Mouse (Mus musculus) left cerebral cortex, postnatal 25 days (tissue): Measurements from ENCODE around the gene Ulk1. TPM values are rescaled to one million over a fixed set of nuclear protein-coding genes. Genes with fewer than 3 reads are reported as not detected.
"Not testable (repeated sequence)": the region's sequence is repeated elsewhere in the genome, so short reads cannot be mapped to it uniquely, and the experiment has no call there.

Source experiments
- DNase-seq, 2 experiments: peaks; one replicate each; pipeline ENCODE4 v3.0.0; 2022; ENCODE audit warnings: low spot score in 2 of 2, mixed read lengths in 1 of 2
- intact Hi-C: fragments of 180-260 bp; cut with DNase I; formaldehyde crosslinking; loops from one replicate; pipeline ENCODE4 v1.15.1; 2025
- total RNA-seq, 2 experiments: library from RNA; stranded (reverse); gene quantifications; 2 replicates each; pipeline ENCODE4 v1.2.3; 2021

Gene Ulk1
- total RNA-seq, 2 experiments from 2014 or later, result 66.8 to 72.7 TPM

DNA sequence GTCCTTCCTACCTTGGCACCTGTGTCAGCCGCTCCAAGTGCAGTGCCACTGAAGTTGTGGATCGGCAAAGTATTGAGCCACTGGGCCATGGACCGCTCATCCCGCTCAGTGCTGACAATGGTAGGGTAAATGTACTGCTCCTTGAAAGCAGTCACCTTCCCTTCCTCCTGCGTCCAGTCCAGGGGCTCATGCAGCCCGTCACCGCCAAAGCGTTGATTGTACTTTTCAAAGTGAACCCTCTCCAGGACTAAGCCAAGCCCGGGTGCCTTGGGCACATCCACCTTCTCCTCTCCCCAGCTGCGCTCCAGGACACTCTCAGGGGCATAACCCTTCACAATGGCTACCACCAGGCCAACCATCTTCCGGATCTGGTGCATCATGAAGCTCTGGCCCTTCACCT, 35.4 kb downstream of the Ulk1 start:
- DNase-seq, result no peak
- intact Hi-C loops, result no loop called here

DNA sequence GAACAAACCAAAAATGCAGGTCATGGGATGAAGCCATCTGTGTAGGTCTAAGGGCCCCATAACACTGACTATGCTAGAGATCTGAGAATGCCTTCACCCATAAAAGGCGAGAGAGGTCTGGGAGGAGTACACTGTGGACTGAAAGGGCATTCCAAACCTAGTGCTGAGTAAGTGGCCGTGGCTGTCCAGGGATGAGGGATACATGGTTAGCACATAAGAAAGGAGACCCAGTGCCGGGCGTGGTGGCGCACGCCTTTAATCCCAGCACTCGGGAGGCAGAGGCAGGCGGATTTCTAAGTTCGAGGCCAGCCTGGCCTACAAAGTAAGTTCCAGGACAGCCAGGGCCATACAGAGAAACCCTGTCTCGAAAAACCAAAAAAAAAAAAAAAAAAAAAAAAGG, 37.0 kb downstream of the Ulk1 start:
- DNase-seq, intact Hi-C loops: not testable (repeated sequence)

DNA sequence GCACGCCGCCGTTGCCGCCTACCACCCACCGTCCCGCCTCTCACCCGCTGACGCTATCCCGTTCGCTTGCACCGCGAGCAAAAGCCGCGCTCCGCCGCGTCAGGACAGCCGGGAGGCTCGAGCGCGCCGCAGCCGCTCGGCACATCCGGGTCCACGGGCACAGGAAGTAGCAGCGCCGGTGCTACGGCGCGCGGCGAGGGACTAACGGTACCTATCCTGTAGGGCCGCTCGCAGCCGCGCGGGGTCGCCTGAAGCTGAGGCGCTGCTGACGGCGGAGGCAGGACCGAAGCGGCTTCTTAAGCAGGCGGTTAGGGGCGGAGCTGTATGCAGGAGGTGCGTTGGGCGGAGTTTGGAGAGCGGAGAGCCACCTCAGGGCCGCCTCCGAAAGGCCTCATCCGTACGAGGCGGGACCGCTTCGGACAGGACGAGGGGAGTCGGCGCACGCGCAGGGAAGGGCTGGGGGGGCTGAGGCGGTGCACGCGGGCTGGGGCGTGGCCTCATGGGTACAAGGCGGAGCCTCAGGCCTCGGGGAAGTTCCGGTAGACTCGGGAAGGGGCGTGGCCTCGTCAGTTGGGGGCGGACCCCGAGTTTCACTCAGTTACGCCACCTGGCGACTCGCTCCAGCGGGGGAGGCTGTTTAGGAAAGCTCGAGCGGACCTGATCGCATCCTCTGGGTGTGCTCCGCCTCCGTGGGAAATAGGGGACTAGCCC, 39.3 kb downstream of the Ulk1 start, which contains the start of gene Ep400:
TSS of gene Ep400 (minus strand) at position 270 of the 711 bp plus-strand sequence.
- intact Hi-C loops, result no loop called here
- DNase-seq, result peak; percentile 99 to 100

DNA sequence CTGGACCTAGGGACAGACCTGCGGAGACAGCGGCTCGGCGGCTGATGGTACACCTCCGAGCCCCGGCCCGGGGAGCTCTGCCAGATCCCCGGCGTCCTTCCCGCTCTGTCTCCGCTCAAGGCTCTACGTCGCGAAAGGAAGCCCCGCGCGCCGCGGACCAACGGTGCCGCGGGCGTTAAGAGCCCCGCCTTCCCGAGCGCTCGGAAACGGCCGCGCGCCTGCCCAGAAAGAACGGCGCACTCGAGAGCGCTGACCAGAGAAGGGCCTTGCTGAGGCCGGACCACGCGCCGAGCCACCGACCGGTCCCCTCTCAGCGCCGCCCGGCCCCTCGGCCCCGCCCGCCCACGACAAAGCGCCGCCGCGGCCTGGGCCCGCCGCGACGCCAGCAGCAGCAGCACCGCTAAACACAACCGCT, 39.9 kb downstream of the Ulk1 start:
- peak in 1 of 2 experiments; percentile 39 for DNase-seq
- intact Hi-C loops, result no loop called here

DNA sequence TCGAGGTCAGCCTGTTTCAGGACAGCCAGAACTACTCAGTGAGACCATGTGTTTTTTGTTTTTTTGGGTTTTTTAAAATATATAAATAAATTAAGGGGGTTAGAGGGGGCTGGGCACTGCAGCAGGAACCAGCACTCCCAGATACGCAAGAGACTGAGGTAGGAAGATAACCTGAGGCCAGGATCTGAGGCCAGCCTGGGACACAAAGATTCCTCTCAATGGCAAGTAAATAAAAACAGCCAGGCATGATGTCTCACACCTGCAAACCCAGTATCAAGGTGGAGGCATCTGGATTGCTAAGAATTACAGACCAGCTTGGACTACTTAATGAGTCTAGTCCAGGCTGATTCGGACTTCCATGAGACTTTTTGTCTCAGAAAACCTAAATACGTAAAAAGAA, 40.6 kb downstream of the Ulk1 start:
- no peak for DNase-seq
- intact Hi-C loops, result no loop called here

DNA sequence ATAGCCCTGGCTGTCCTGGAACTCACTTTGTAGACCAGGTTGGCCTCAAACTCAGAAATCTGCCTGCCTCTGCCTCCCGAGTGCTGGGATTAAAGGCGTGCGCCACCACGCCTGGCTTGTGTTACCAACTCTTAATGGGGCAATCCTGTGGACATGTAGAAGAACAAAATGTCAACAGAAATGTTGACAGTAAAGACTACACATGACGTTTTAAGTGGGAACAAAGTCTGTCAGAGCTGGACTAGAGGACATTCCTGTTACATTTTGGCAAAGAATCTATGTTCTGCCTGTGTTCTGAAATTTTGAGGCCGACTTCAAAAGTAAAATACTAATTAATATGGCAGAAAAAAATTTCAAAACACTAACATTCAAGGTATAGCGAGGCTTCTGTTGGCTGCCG, 46.0 kb downstream of the Ulk1 start:
- no peak for DNase-seq
- intact Hi-C loops, result no loop called here

DNA sequence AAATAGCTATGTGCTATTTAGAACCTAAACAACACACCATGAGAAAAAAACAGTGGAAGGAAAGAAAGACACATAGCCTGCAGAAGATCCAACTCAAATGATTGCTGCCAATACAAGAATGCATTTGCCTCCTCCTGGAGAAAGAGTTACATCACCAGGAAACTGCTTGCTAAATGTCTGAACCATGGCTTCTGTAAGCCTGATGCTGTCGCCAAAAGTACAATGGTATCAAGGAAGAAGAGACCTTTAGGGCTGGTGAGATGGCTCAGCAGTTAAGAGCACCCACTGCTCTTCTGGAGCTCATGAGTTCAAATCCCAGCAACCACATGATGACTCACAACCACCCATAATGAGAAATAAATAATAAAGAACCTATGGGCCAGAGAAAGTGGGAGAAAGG, 64.9 kb downstream of the Ulk1 start:
- DNase-seq, result no peak
- intact Hi-C loops, result no loop called here

DNA sequence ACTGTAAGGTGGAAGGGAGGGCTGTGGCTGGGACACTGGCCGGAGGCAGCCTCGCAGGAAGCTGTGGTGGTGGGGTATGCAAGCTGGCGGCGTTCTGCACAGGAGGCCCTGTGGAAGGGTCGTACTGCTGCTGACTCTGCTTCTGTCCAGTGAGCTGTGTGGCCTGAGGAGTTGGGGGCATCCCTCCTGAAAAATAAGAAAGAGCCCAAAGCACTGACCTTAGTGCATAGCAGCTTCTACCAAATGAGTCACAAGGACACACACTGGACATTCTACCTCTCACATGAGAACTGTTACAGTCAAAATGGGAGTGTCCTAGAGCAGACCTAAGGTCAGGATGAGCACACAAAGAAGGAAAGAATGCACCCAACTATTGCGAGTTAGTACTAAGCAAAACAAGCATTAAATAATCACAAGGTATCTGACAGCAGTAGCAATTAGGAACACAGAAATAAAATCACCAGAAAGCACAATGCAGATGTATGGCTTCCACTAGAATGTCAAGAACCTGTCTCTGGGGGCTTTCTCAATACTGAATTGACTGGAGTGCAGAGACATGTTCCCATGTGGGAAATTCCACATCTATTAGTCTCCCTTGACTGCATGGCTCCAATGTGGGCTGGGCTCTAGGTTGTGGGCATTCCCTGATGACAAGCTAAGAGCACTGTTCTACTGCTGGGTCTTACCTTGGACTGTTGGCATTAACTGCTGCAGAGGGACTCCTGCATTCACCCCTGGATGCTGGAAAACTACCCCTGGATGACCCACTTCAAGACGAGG, 70.2 kb downstream of the Ulk1 start:
- DNase-seq, result no peak

DNA sequence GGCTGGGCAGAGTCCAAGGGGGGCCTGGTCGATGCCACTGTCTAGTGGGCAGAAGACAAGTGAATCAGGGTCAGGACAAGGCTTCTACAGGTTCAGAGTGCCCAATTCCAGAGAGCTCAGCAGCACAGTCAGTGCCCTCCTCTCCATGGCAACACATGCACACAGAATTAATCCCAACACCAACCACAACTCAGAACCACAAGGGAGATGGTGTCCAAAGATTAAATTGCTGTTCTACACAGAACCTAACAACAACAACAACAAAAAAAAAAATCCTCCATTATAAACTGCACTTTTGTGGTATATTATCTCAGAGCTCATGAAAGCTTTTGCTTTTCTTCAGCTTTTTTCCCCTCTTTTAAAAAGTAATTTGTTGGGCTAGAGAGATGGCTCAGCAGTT, 74.3 kb downstream of the Ulk1 start:
- intact Hi-C loops, result no loop called here
- DNase-seq, result no peak

More for the DNA sequence above, 70.2 kb downstream of the Ulk1 start:
- intact Hi-C loops, result no loop called here

Other genes starting within 250 kb of the Ulk1 start
- gene Noc4l, start 156.7 kb downstream of the Ulk1 start, total RNA-seq, result 10 to 100 TPM; 24.9 to 25.6 TPM
- 10 to 100 TPM; 23.7 to 26.4 TPM for gene Ddx51, start 156.6 kb downstream of the Ulk1 start, total RNA-seq
- 100 to 1,000 TPM in 1 of 2 experiments, 10 to 100 TPM in 1; 92.6 to 100 TPM for gene Ep400, start 39.4 kb downstream of the Ulk1 start, total RNA-seq
- gene Pus1, start 29.4 kb downstream of the Ulk1 start, total RNA-seq, result 10 to 100 TPM; 18.2 to 21.4 TPM
- 10 to 100 TPM in 1 of 2 experiments, 1 to 10 TPM in 1; 8.8 to 12.0 TPM for gene Hscb, start 29.7 kb upstream of the Ulk1 start, total RNA-seq
- 1 to 10 TPM; 1.2 to 1.4 TPM for gene Chek2, start 29.9 kb upstream of the Ulk1 start, total RNA-seq
- gene Ttc28, start 69.7 kb upstream of the Ulk1 start, total RNA-seq, result 10 to 100 TPM; 11.6 to 13.2 TPM